Mouse (Mus musculus): ENCODE measurements around the gene Ndnf.

GRCm38 (mm10) chr6:65647731-65648130 is 23.7 kb upstream of the Ndnf start:
- TF ChIP-seq ZC3H11A (IDR thresholded peaks at IDR 0.05; ENCODE audit: borderline replicate concordance, low read depth, low read length) (no peak), ZNF384 (IDR thresholded peaks at IDR 0.05; ENCODE audit: low read depth, low read length) (no peak), MAFK (IDR thresholded peaks at IDR 0.05; ENCODE audit: insufficient read depth, low read depth, low read length) (no peak)

All from ES-E14 (cell line).